Mouse (Mus musculus) liver, embryonic 11.5 days (tissue): ENCODE results near the gene Hdac9. TPM values are rescaled to one million over a fixed set of nuclear protein-coding genes. Genes with fewer than 3 reads are reported as not detected.

ENCODE experiments used
- ATAC-seq: fragments of 200-750 bp; cut with Nextera tagmentation; replicated peaks from 2 replicates; pipeline ENCODE4 v1.8.0; 2017; ENCODE audit warnings: moderate number of reproducible peaks, mild to moderate bottlenecking, moderate TSS enrichment, moderate library complexity; ENCODE audit not compliant: low FRiP score
- DNase-seq: peaks from one replicate; pipeline ENCODE4 v3.0.0-alpha.2; 2017; ENCODE audit warnings: low spot score
- H3K27ac ChIP-seq: fragments of 300-500 bp; sonication (generic); 2 replicates; pipeline ENCODE4 v1.5.1; 2014; ENCODE audit warnings: mild to moderate bottlenecking, low read depth, low read length, control low read depth
- H3K27me3 ChIP-seq: fragments of 300-500 bp; sonication (generic); replicated peaks from 2 replicates; pipeline ENCODE4 v1.6.1; 2014; ENCODE audit warnings: low read length, mixed read lengths; ENCODE audit not compliant: control insufficient read depth, insufficient read depth
- H3K36me3 ChIP-seq: fragments of 300-500 bp; sonication (generic); 2 replicates; pipeline ENCODE4 v1.6.1; 2014; ENCODE audit warnings: mild to moderate bottlenecking, low read length, moderate library complexity, mixed read lengths; ENCODE audit not compliant: control insufficient read depth, insufficient read depth
- H3K4me1 ChIP-seq: fragments of 300-500 bp; sonication (generic); replicated peaks from 2 replicates; pipeline ENCODE4 v1.6.1; 2014; ENCODE audit warnings: low read length, mixed read lengths; ENCODE audit not compliant: control insufficient read depth, insufficient read depth
- H3K4me2 ChIP-seq: fragments of 300-500 bp; sonication (generic); 2 replicates; pipeline ENCODE4 v1.6.1; 2014; ENCODE audit warnings: mild to moderate bottlenecking, control low read depth, moderate library complexity
- H3K4me3 ChIP-seq: fragments of 300-500 bp; sonication (generic); 2 replicates; pipeline ENCODE4 v1.5.1; 2014; ENCODE audit warnings: low read depth, low read length, control low read depth
- H3K9ac ChIP-seq: fragments of 300-500 bp; sonication (generic); 2 replicates; pipeline ENCODE4 v1.6.1; 2014; ENCODE audit warnings: low read depth, low read length, control low read depth
- H3K9me3 ChIP-seq: fragments of 300-500 bp; sonication (generic); 2 replicates; pipeline ENCODE4 v1.6.1; 2016; ENCODE audit warnings: low read length, inconsistent platforms, mixed read lengths; ENCODE audit not compliant: control insufficient read depth
- WGBS: fragments of 180-500 bp; shearing (Covaris S2); extraction: QIAGEN DNeasy Blood & Tissue Kit; methylation state at CpG from one replicate; pipeline ENCODE4 v1.1.7; 2014; 5-methylcytosine and 5-hydroxymethylcytosine counted together
- polyA plus RNA-seq: library from polyadenylated mRNA; unstranded; fragments of >200 nt; fragmentation: Nextera tagmentation; extraction: Ambion mirVana; gene quantifications from 2 replicates; pipeline ENCODE4 v1.2.1, GENCODE M21; 2014

Hdac9 gene
- polyA plus RNA-seq, 1 experiment from 2014 or later = 3.5 TPM

GRCm38 (mm10) chr12:34697981-34698380 is 218.9 kb downstream of the Hdac9 start:
- Histone ChIP-seq H3K27me3 (no peaks in the 10 kb centered on the region), H3K4me2 (no peak overlapping the region), H3K36me3 (no peaks in the 10 kb centered on the region), H3K4me3 (no peak overlapping the region), H3K27ac (no peak overlapping the region), H3K4me1 (no peaks in the 10 kb centered on the region), H3K9ac (no peak overlapping the region), H3K9me3 (no peaks in the 10 kb centered on the region)
- 85% methylated on average over 1 of the region's 1 CpGs for WGBS
- DNase-seq (no peak), ATAC-seq (no peak)

GRCm38 (mm10) chr12:34696736-34697135 is 220.2 kb downstream of the Hdac9 start:
- Histone ChIP-seq H3K27ac (no peak overlapping the region), H3K4me1 (no peaks in the 10 kb centered on the region), H3K36me3 (no peaks in the 10 kb centered on the region), H3K4me3 (no peak overlapping the region), H3K4me2 (no peak overlapping the region), H3K9me3 (no peaks in the 10 kb centered on the region), H3K9ac (no peak overlapping the region), H3K27me3 (no peaks in the 10 kb centered on the region)
- DNase-seq (no peak), ATAC-seq (no peak)
- 35% methylated on average over 1 of the region's 1 CpGs for WGBS

- WGBS = 68% methylated on average over 4 of the region's 4 CpGs
- H3K9me3 ChIP-seq = no peaks in the 10 kb centered on the region
- no peak overlapping the region for H3K4me2 ChIP-seq
- no peaks in the 10 kb centered on the region for H3K4me1 ChIP-seq
- no peak overlapping the region for H3K4me3 ChIP-seq
- no peaks in the 10 kb centered on the region for H3K36me3 ChIP-seq
- no peak overlapping the region for H3K9ac ChIP-seq
- H3K27me3 ChIP-seq = no peaks in the 10 kb centered on the region
- DNase-seq = no peak
- no peak overlapping the region for H3K27ac ChIP-seq
- no peak for ATAC-seq
Observed at GRCm38 (mm10) chr12:34688941-34689340, 228.0 kb downstream of the Hdac9 start.

GRCm38 (mm10) chr12:34683375-34683774 is 233.5 kb downstream of the Hdac9 start:
- Histone ChIP-seq H3K9me3 (no peaks in the 10 kb centered on the region), H3K9ac (no peak overlapping the region), H3K4me1 (no peaks in the 10 kb centered on the region), H3K36me3 (no peaks in the 10 kb centered on the region), H3K27me3 (no peaks in the 10 kb centered on the region), H3K4me3 (no peak overlapping the region), H3K27ac (no peak overlapping the region), H3K4me2 (no peak overlapping the region)
- whole genome bisulfite sequencing = 70% methylated on average over 4 of the region's 4 CpGs
- ATAC-seq (no peak), DNase-seq (no peak)

- no peak overlapping the region for H3K4me3 ChIP-seq
- no peak overlapping the region for H3K4me2 ChIP-seq
- DNase-seq (no peak), ATAC-seq (no peak)
- no peaks in the 10 kb centered on the region for H3K36me3 ChIP-seq
- H3K27ac ChIP-seq = no peak overlapping the region
- H3K4me1 ChIP-seq = no peaks in the 10 kb centered on the region
- H3K9me3 ChIP-seq = no peaks in the 10 kb centered on the region
- no peak overlapping the region for H3K9ac ChIP-seq
- 94% methylated on average over 3 of the region's 3 CpGs for WGBS
- H3K27me3 ChIP-seq = no peaks in the 10 kb centered on the region
Observed at GRCm38 (mm10) chr12:34682657-34683056, 234.2 kb downstream of the Hdac9 start.

- no peaks in the 10 kb centered on the region for H3K27me3 ChIP-seq
- H3K4me2 ChIP-seq = no peak overlapping the region
- DNase-seq = no peak
- H3K9ac ChIP-seq = no peak overlapping the region
- no peaks in the 10 kb centered on the region for H3K36me3 ChIP-seq
- no peaks in the 10 kb centered on the region for H3K9me3 ChIP-seq
- H3K27ac ChIP-seq = no peak overlapping the region
- H3K4me3 ChIP-seq = no peak overlapping the region
- ATAC-seq = no peak
- 64% methylated on average over 5 of the region's 5 CpGs for WGBS
- H3K4me1 ChIP-seq = no peaks in the 10 kb centered on the region
Observed at GRCm38 (mm10) chr12:34680576-34680975, 236.3 kb downstream of the Hdac9 start.

GRCm38 (mm10) chr12:34677110-34677509 is 239.8 kb downstream of the Hdac9 start:
- WGBS = 84% methylated on average over 6 of the region's 6 CpGs
- H3K4me2 ChIP-seq = no peak overlapping the region
- no peaks in the 10 kb centered on the region for H3K9me3 ChIP-seq
- no peaks in the 10 kb centered on the region for H3K4me1 ChIP-seq
- no peak overlapping the region for H3K9ac ChIP-seq
- H3K4me3 ChIP-seq = no peak overlapping the region
- no peak for DNase-seq
- ATAC-seq = no peak
- H3K27me3 ChIP-seq = no peaks in the 10 kb centered on the region
- no peaks in the 10 kb centered on the region for H3K36me3 ChIP-seq
- H3K27ac ChIP-seq = no peak overlapping the region

- Histone ChIP-seq H3K9ac (no peak overlapping the region), H3K4me1 (no peaks in the 10 kb centered on the region), H3K27ac (no peak overlapping the region), H3K36me3 (no peaks in the 10 kb centered on the region), H3K9me3 (no peaks in the 10 kb centered on the region), H3K27me3 (no peaks in the 10 kb centered on the region), H3K4me3 (no peak overlapping the region), H3K4me2 (no peak overlapping the region)
- WGBS = 38% methylated on average over 2 of the region's 2 CpGs
- ATAC-seq (no peak), DNase-seq (no peak)
Observed at GRCm38 (mm10) chr12:34674235-34674634, 242.7 kb downstream of the Hdac9 start.

GRCm38 (mm10) chr12:34673539-34673938 is 243.4 kb downstream of the Hdac9 start:
- WGBS = 77% methylated on average over 4 of the region's 4 CpGs
- Histone ChIP-seq H3K4me3 (no peak overlapping the region), H3K4me1 (no peaks in the 10 kb centered on the region), H3K27ac (no peak overlapping the region), H3K4me2 (no peak overlapping the region), H3K9me3 (no peaks in the 10 kb centered on the region), H3K9ac (no peak overlapping the region), H3K36me3 (no peaks in the 10 kb centered on the region), H3K27me3 (no peaks in the 10 kb centered on the region)
- DNase-seq (no peak), ATAC-seq (no peak)
